ENCODE assay signal across 10 mouse cellular contexts in genomic region chr15:101260387-101260786, GRCm38 (mm10). TPM values are rescaled to one million over a fixed set of nuclear protein-coding genes. Genes with fewer than 3 reads are reported as not detected.
DNase-seq lines count a peak whose midpoint lies in the region; ATAC-seq and TF ChIP-seq lines count a peak whose summit lies in the region.
"Had no signal": no experiment of that assay in that cellular context is flagged by ENCODE, and none has a peak within 500 bp of the region (broad histone marks: within the 10 kb centered on the region; RNA-seq: fewer than 3 reads in every experiment).

No protein-coding gene starts in this region.

- peak overlapping the region; percentile 0 for H3K4me3 ChIP-seq in megakaryocyte, embryonic 14.5 days (replicated peaks)
- H3K4me3 ChIP-seq in heart, embryonic 10.5 days: no peak overlapping the region
- no peak overlapping the region for H3K4me3 ChIP-seq in kidney, postnatal 0 days (replicated peaks; ENCODE audit: low read depth, low read length)
- no peak overlapping the region for H3K4me3 ChIP-seq in stomach, embryonic 15.5 days (replicated peaks)
- no peak overlapping the region for H3K4me3 ChIP-seq in hindbrain, embryonic 13.5 days
- H3K4me3 ChIP-seq: erythroblast, embryonic 14.5 days had no signal

- H3K27ac ChIP-seq in heart, embryonic 10.5 days: peak overlapping the region; percentile 85
- 0 out of 2 replicates have a peak overlapping the region, but pooled peaks have one; percentile 26 for H3K27ac ChIP-seq in kidney, postnatal 0 days
- peak overlapping the region; percentile 79 for H3K27ac ChIP-seq in stomach, embryonic 15.5 days
- H3K27ac ChIP-seq in hindbrain, embryonic 13.5 days: no peak overlapping the region

- no peak for DNase-seq in heart, embryonic 10.5 days (ENCODE audit: low spot score)
- no peak for DNase-seq in kidney, postnatal 0 days (ENCODE audit: low spot score)
- no peak for DNase-seq in embryo, embryonic 10 days (ENCODE audit: low spot score)

- TF ChIP-seq CTCF in kidney, postnatal 0 days (IDR thresholded peaks at IDR 0.05; ENCODE audit: low read depth): no peak

- H3K36me3 ChIP-seq in megakaryocyte, embryonic 14.5 days (replicated peaks; ENCODE audit: low read length): peaks cover 2% of the 10 kb centered on the region
- 0 out of 2 replicates have a peak, but pooled peaks cover 8% of the 10 kb centered on the region for H3K36me3 ChIP-seq in heart, embryonic 10.5 days
- H3K36me3 ChIP-seq in kidney, postnatal 0 days (ENCODE audit: insufficient read depth, low read length): no peaks in the 10 kb centered on the region
- H3K36me3 ChIP-seq in stomach, embryonic 15.5 days: no peaks in the 10 kb centered on the region
- H3K36me3 ChIP-seq in hindbrain, embryonic 13.5 days: no peaks in the 10 kb centered on the region
- H3K36me3 ChIP-seq: G1E had no signal

- H3K9me3 ChIP-seq in megakaryocyte, embryonic 14.5 days: no peaks in the 10 kb centered on the region
- H3K9me3 ChIP-seq in heart, embryonic 10.5 days: no peaks in the 10 kb centered on the region
- H3K9me3 ChIP-seq in kidney, postnatal 0 days (replicated peaks; ENCODE audit: low read length): no peaks in the 10 kb centered on the region
- H3K9me3 ChIP-seq in stomach, embryonic 15.5 days: no peaks in the 10 kb centered on the region
- no peaks in the 10 kb centered on the region for H3K9me3 ChIP-seq in hindbrain, embryonic 13.5 days

- peaks cover 23% of the 10 kb centered on the region for H3K27me3 ChIP-seq in megakaryocyte, embryonic 14.5 days (replicated peaks)
- no peaks in the 10 kb centered on the region for H3K27me3 ChIP-seq in heart, embryonic 10.5 days (ENCODE audit: insufficient read depth, poor library complexity, severe bottlenecking)
- no peaks in the 10 kb centered on the region for H3K27me3 ChIP-seq in kidney, postnatal 0 days (ENCODE audit: insufficient read depth, low read length)
- no peaks in the 10 kb centered on the region for H3K27me3 ChIP-seq in stomach, embryonic 15.5 days (replicated peaks)
- peaks cover 22% of the 10 kb centered on the region for H3K27me3 ChIP-seq in hindbrain, embryonic 13.5 days

- no peak overlapping the region for H3K4me2 ChIP-seq in kidney, postnatal 0 days (ENCODE audit: low read length)
- no peak overlapping the region for H3K4me2 ChIP-seq in stomach, embryonic 15.5 days
- no peak overlapping the region for H3K4me2 ChIP-seq in hindbrain, embryonic 13.5 days

- 41% methylated on average over 10 of the region's 10 CpGs for WGBS in heart, embryonic 10.5 days
- 38% methylated on average over 10 of the region's 10 CpGs for WGBS in kidney, postnatal 0 days
- WGBS in stomach, embryonic 15.5 days: 35% methylated on average over 10 of the region's 10 CpGs
- WGBS in hindbrain, embryonic 13.5 days: 53% methylated on average over 10 of the region's 10 CpGs

- H3K4me1 ChIP-seq in megakaryocyte, embryonic 14.5 days: peaks cover 90% of the 10 kb centered on the region
- H3K4me1 ChIP-seq in heart, embryonic 10.5 days: peaks cover 67% of the 10 kb centered on the region
- peaks cover 13% of the 10 kb centered on the region for H3K4me1 ChIP-seq in kidney, postnatal 0 days (replicated peaks; ENCODE audit: insufficient read depth, low read length)
- H3K4me1 ChIP-seq in stomach, embryonic 15.5 days: peaks cover 29% of the 10 kb centered on the region
- H3K4me1 ChIP-seq in hindbrain, embryonic 13.5 days (replicated peaks): peaks cover 8% of the 10 kb centered on the region

- ATAC-seq in megakaryocyte, adult 5-6 weeks (ENCODE audit: poor library complexity, severe bottlenecking): no peak
- no peak for ATAC-seq in kidney, postnatal 0 days (replicated peaks; ENCODE audit: low FRiP score, low read depth)
- ATAC-seq in stomach, embryonic 15.5 days (ENCODE audit: insufficient read depth, low FRiP score, low read depth): no peak
- no peak for ATAC-seq in granulocyte monocyte progenitor cell, adult 5-6 weeks (replicated peaks; ENCODE audit: poor library complexity, severe bottlenecking)
- no peak; the same call in 1 of the 2 replicates for ATAC-seq in hindbrain, embryonic 13.5 days (ENCODE audit: low FRiP score)

- H3K9ac ChIP-seq in kidney, postnatal 0 days (ENCODE audit: low read depth, low read length): no peak overlapping the region
- H3K9ac ChIP-seq in stomach, embryonic 15.5 days: no peak overlapping the region
- H3K9ac ChIP-seq in hindbrain, embryonic 13.5 days: no peak overlapping the region

RNA-seq across cellular contexts. Expression of gene Nr4a1, which starts 6.3 kb away (rescaled TPM):
- polyA plus RNA-seq in megakaryocyte, embryonic 14.5 days (2012; ENCODE audit: insufficient read depth, low replicate concordance): 2.9 and 6.8 TPM in 2 replicates
- 42.1 and 45.0 TPM in 2 replicates for total RNA-seq in megakaryocyte, adult 5-6 weeks (2015)
- 37.0 TPM in 2 replicates for total RNA-seq in megakaryocyte, adult 5-6 weeks (2017)
- polyA plus RNA-seq in heart, embryonic 10.5 days (2016; fragmentation: Nextera tagmentation; extraction: Ambion mirVana): 8.0 and 13.0 TPM in 2 replicates
- 8.6 and 9.5 TPM in 2 replicates for polyA plus RNA-seq in kidney, postnatal 0 days (2015; fragmentation: Nextera tagmentation; extraction: Ambion mirVana)
- polyA plus RNA-seq in stomach, embryonic 15.5 days (2015; fragmentation: Nextera tagmentation; extraction: Ambion mirVana): 10.6 and 11.2 TPM in 2 replicates
- total RNA-seq in granulocyte monocyte progenitor cell, adult 5-6 weeks (2014; fragmentation: Nextera tagmentation): 1.4 and 4.0 TPM in 2 replicates
- total RNA-seq in granulocyte monocyte progenitor cell, adult 5-6 weeks (2017): 2.4 and 4.1 TPM in 2 replicates
- 4.9 and 5.0 TPM in 2 replicates for polyA plus RNA-seq in hindbrain, embryonic 13.5 days (2015; fragmentation: Nextera tagmentation; extraction: Ambion mirVana)
- total RNA-seq: G1E had no signal

RNA-seq across cellular contexts. Expression of gene Atg101, which starts 23.7 kb away (rescaled TPM):
- polyA plus RNA-seq in megakaryocyte, embryonic 14.5 days (2012; ENCODE audit: insufficient read depth, low replicate concordance): 36.9 and 65.9 TPM in 2 replicates
- 8.2 and 12.1 TPM in 2 replicates for total RNA-seq in megakaryocyte, adult 5-6 weeks (2015)
- 53.3 and 58.0 TPM in 2 replicates for total RNA-seq in megakaryocyte, adult 5-6 weeks (2017)
- polyA plus RNA-seq in heart, embryonic 10.5 days (2016; fragmentation: Nextera tagmentation; extraction: Ambion mirVana): 59.5 and 77.0 TPM in 2 replicates
- polyA plus RNA-seq in kidney, postnatal 0 days (2015; fragmentation: Nextera tagmentation; extraction: Ambion mirVana): 77.1 and 79.5 TPM in 2 replicates
- polyA plus RNA-seq in stomach, embryonic 15.5 days (2015; fragmentation: Nextera tagmentation; extraction: Ambion mirVana): 66.0 and 66.4 TPM in 2 replicates
- total RNA-seq in granulocyte monocyte progenitor cell, adult 5-6 weeks (2014; fragmentation: Nextera tagmentation): 35.3 and 36.0 TPM in 2 replicates
- 51.9 and 60.6 TPM in 2 replicates for total RNA-seq in granulocyte monocyte progenitor cell, adult 5-6 weeks (2017)
- polyA plus RNA-seq in hindbrain, embryonic 13.5 days (2015; fragmentation: Nextera tagmentation; extraction: Ambion mirVana): 82.9 and 84.6 TPM in 2 replicates

RNA-seq across cellular contexts. Expression of gene 6030408B16Rik, which starts 32.6 kb away (rescaled TPM):
- polyA plus RNA-seq in megakaryocyte, embryonic 14.5 days (2012; ENCODE audit: insufficient read depth, low replicate concordance): 2.1 TPM in 1 of 2 replicates, not detected in the other
- not detected in 2 replicates for total RNA-seq in megakaryocyte, adult 5-6 weeks (2015)
- not detected in 2 replicates for total RNA-seq in megakaryocyte, adult 5-6 weeks (2017)
- 0.49 and 1.8 TPM in 2 replicates for polyA plus RNA-seq in heart, embryonic 10.5 days (2016; fragmentation: Nextera tagmentation; extraction: Ambion mirVana)
- 23.3 and 24.5 TPM in 2 replicates for polyA plus RNA-seq in kidney, postnatal 0 days (2015; fragmentation: Nextera tagmentation; extraction: Ambion mirVana)
- polyA plus RNA-seq in stomach, embryonic 15.5 days (2015; fragmentation: Nextera tagmentation; extraction: Ambion mirVana): 9.5 and 11.6 TPM in 2 replicates
- total RNA-seq in granulocyte monocyte progenitor cell, adult 5-6 weeks (2014; fragmentation: Nextera tagmentation): 0.60 TPM in 1 of 2 replicates, not detected in the other
- total RNA-seq in granulocyte monocyte progenitor cell, adult 5-6 weeks (2017): 0.86 TPM in 1 of 2 replicates, not detected in the other
- 0.56 and 0.66 TPM in 2 replicates for polyA plus RNA-seq in hindbrain, embryonic 13.5 days (2015; fragmentation: Nextera tagmentation; extraction: Ambion mirVana)
- total RNA-seq: G1E had no signal
- polyA plus RNA-seq: erythroblast, embryonic 14.5 days; G1E had no signal

RNA-seq across cellular contexts. Expression of gene Grasp, which starts 36.4 kb away (rescaled TPM):
- 0.47 TPM in 1 of 2 replicates, not detected in the other for polyA plus RNA-seq in megakaryocyte, embryonic 14.5 days (2012; ENCODE audit: insufficient read depth, low replicate concordance)
- total RNA-seq in megakaryocyte, adult 5-6 weeks (2015): 0.16 and 0.30 TPM in 2 replicates
- total RNA-seq in megakaryocyte, adult 5-6 weeks (2017): 0.29 and 0.85 TPM in 2 replicates
- 3.4 and 5.0 TPM in 2 replicates for polyA plus RNA-seq in heart, embryonic 10.5 days (2016; fragmentation: Nextera tagmentation; extraction: Ambion mirVana)
- polyA plus RNA-seq in kidney, postnatal 0 days (2015; fragmentation: Nextera tagmentation; extraction: Ambion mirVana): 3.7 and 4.0 TPM in 2 replicates
- 6.0 and 7.3 TPM in 2 replicates for polyA plus RNA-seq in stomach, embryonic 15.5 days (2015; fragmentation: Nextera tagmentation; extraction: Ambion mirVana)
- total RNA-seq in granulocyte monocyte progenitor cell, adult 5-6 weeks (2014; fragmentation: Nextera tagmentation): 3.2 and 4.1 TPM in 2 replicates
- 0.26 and 1.0 TPM in 2 replicates for total RNA-seq in granulocyte monocyte progenitor cell, adult 5-6 weeks (2017)
- polyA plus RNA-seq in hindbrain, embryonic 13.5 days (2015; fragmentation: Nextera tagmentation; extraction: Ambion mirVana): 1.7 and 1.8 TPM in 2 replicates
